Mouse (Mus musculus) gastrocnemius, adult 2 months (tissue): ENCODE results near the gene Btbd35f13. TPM values are rescaled to one million over a fixed set of nuclear protein-coding genes. Genes with fewer than 3 reads are reported as not detected.
"Not testable (repeated sequence)": the region's sequence is repeated elsewhere in the genome, so short reads cannot be mapped to it uniquely, and the experiment has no call there.

Experiments
- DNase-seq: peaks from one replicate; pipeline ENCODE4 v3.0.0; 2022
- H3K27ac ChIP-seq: fragments of 200-600 bp; 2 replicates; pipeline ENCODE4 v1.8.1; 2022; ENCODE audit warnings: mild to moderate bottlenecking
- H3K4me3 ChIP-seq: fragments of 200-600 bp; 2 replicates; pipeline ENCODE4 v1.8.1; 2022; ENCODE audit warnings: mild to moderate bottlenecking, moderate library complexity
- intact Hi-C: fragments of 180-260 bp; cut with DNase I; formaldehyde crosslinking; loops from one replicate; pipeline ENCODE4 v1.15.1; 2025
- long read RNA-seq, 2 experiments: library from polyadenylated mRNA; stranded (forward); transcript quantifications; one replicate each; pipeline ENCODE4 v2.0.0; 2021
- total RNA-seq, 2 experiments: library from RNA; stranded (reverse); gene quantifications; 2 replicates each; pipeline ENCODE4 v1.2.3; 2021

The Btbd35f13 gene
- not detected for total RNA-seq
- long read RNA-seq, experiment 1, result 0 reads
- long read RNA-seq, experiment 2, result 0 reads

DNA sequence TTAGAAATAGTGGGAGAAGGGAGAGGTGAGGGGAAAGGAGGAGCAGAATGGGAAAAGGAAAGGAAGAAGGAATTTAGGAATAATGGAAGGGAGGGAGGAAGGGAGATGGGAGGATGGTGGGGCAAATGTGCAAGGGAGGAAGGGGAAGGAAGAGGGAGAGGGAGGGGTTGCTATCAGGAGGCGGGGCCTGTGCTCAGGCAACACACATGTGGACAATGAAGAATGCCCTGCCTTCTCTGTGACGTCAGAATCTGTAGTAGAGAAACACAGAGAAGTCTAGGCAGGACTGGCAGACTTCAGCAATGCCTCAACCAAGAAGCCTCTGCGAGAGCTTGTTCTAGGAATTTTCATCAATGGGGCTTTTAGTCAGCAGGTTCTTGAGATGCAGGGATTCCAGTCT, at the start of gene Btbd35f13:
Gene Btbd35f13 (plus strand): TSS at position 301 of the 400 bp plus-strand sequence.
- DNase-seq, intact Hi-C loops, H3K27ac ChIP-seq, H3K4me3 ChIP-seq: not testable (repeated sequence)

DNA sequence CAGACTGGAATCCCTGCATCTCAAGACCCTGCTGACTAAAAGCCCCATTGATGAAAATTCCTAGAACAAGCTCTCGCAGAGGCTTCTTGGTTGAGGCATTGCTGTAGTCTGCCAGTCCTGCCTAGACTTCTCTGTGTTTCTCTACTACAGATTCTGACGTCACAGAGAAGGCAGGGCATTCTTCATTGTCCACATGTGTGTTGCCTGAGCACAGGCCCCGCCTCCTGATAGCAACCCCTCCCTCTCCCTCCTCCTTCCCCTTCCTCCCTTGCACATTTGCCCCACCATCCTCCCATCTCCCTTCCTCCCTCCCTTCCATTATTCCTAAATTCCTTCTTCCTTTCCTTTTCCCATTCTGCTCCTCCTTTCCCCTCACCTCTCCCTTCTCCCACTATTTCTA, 45.3 kb downstream of the Btbd35f13 start, which contains the start of gene Btbd35f14:
Gene Btbd35f14 (minus strand): TSS at position 101 of the 400 bp plus-strand sequence.
- intact Hi-C loops, DNase-seq, H3K27ac ChIP-seq, H3K4me3 ChIP-seq: not testable (repeated sequence)

Other genes starting within 250 kb of the Btbd35f13 start
- gene Btbd35f15, start 79.9 kb upstream of the Btbd35f13 start, total RNA-seq, result not detected
- gene Btbd35f14, start 45.2 kb downstream of the Btbd35f13 start, total RNA-seq, result not detected